Mouse (Mus musculus): ENCODE measurements around the gene Iqck.

Gene Iqck

DNA sequence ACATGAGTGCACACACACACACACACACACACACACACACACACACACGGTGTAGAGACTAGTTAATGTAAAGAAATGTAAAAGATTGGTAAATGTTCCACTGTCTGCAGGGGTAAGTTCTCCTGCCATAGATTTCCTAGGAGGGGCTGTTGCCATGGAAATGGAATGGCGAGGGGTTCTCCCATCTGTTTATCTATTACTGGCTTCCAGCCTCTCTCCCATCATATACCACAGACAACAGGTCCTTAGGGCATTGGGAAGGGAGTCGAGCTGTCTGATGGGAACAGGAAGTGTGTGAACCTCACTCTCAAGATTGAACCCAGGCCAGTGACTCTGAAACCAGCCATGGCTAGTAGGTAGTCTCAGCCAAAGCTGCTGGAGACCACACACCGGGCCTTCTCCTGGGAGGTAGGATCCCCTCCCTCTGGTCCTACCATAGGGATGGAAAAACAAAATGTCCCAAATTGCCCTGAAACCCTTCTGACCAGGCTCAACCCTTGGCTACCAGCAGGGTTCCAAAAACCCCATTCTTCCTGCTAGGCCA lies 135.9 kb downstream of the Iqck start:
- DNase-seq: no peak

DNA sequence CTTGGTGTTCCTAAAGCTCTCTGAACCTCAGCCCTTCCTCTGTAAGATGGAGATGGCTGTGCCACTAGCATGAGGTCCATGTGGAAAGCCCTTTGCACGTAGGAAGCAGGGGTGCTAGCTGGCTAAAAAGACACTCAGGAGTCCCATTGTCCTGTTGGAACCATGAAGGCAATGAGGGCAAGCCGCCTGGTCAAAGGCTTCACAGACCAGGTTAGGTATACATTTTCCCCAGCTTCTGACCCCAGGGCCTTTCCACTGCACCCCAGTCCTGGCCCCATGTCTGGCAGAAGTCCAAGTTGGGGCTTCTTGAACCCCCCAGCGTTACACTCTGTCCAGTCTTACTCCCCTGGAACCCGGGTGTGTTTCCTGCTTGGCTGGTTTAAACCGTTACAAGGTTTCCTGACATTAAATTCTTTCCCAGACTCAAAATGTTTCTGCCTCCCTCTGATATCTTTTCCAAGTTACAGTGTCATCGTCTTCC lies 136.6 kb downstream of the Iqck start:
- DNase-seq: peak in 1 of 2 experiments; percentile 42

DNA sequence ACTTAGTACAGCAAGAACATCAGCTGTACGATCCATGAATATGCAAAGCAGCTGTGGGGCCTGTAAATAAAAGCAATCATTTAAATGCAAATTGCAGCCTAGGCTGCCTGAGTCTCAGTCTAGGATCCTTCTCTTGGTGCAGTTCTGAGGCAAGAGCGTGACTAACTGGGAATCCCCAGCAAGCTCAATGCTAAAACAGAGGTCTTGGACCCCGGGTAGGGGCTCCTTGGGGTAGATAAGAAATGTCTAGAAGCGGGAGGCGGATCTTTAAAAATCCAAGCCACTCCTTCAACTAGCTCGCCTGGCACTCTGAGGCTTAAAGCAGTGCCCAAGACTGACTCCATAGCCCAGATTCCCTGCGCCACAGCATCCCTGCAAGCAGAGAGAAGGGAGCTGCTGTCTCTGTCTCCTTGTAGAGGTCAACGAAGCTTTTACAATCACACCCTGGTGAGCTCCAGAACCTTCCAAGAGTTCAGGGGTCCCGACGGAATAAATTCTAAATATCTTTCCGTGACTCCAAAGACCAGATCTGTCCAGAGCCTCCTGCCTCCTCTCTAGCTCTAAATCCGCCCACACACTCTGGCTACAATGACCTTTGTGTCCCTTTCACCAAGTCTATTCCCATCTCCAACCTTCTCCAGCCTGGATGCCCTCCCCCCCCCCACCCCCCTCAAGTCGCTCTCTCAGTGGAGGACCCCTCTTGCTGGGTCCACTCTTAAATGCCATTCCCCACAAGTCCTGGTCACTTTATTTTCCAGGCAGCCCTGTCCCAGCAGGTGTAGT lies 137.3 kb downstream of the Iqck start:
- peak in 1 of 2 experiments; percentile 58 for DNase-seq

DNA sequence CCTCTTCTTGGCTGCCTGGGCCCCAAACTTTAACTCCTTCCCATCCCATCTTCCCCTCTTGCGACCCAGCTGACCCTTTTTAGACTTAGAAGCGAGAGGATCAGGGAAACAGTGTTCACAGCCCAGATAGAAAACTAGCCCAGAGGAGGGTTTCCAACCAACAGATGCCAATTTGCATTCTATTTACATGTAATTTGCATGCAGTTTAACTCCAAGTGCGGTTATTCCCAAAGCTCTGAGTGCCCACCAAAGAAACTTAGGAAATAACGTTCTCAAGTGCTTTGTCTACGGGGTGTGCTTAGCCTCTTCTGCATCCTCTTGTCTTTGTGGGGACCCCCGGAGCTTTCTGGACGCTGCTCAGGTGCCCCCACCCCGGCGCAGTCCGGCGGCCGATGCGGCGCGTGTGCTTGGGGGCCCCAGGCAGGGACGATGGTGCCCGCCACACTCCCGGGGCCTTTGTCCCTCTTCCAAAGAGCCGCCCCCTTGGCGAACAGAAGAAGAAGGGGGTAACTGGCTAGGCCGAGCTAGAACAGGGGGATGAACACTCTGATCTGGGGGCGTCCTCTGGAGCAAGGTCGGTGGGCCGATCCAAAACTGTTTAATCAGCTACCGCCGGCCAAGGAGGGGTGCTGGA lies 138.2 kb downstream of the Iqck start:
- peak; percentile 56 to 63 for DNase-seq

- DNase-seq: peak; percentile 46 to 63
Observed at GRCm38 (mm10) chr7:118994231-118994842, 138.8 kb downstream of the Iqck start.

DNA sequence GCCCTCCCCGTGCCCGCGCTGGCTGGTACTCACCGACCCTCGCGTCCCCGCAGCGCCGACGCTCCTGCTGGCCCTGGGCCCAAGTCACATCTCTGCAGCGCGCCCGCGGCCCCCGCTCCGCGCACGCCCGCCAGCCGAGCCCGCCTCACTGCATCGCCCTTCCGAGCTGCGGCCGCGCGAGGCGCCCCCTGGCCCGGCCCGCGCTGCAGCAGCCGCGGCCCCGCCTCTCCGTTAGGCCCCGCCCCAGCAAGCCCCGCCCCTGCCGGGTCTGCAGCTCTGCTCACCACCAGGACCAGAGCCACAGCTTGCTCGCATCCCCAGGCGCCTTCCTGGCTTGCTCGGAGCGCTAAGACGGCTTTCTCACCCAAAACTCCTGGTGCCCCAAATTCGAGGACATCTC lies 139.5 kb downstream of the Iqck start, which contains the start of gene Gprc5b:
TSS of gene Gprc5b (minus strand) at position 205 of the 400 bp plus-strand sequence.
- DNase-seq: peak; percentile 88 to 93

GRCm38 (mm10) chr7:118995671-118996070 lies 140.1 kb downstream of the Iqck start:
- peak; percentile 34 to 57 for DNase-seq

DNA sequence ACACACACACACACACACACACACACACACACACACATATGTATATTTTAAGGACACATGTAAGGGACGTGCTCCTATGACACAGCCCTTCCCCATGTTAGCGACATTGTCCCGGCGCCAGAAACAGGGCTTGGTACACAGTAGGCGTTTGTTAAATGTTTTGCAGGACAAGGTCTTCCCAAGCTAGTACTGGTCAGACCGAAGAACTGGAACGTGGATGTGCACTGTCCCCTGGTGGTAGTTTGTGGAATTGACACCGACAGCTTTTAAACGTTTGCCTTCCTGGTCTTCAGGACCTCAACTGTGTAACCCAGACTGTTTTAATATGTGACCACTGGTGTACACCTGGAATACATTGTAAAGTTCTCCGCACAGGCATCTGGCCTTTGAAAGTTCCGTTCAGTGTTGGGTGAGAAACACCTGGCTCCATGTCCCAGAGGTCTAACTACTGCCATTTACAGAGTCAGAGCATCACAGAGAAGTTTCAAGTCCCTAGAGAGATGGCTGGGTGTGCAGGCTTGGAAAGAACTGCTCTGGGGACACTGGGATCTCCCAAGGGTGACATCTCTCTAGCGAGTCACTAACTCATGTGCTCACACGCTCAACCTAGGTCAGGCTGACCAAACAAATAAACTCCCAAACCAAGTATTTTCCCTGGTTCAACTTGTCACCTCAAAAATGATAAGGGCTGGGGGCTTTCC lies 140.7 kb downstream of the Iqck start:
- DNase-seq: peak; percentile 94 to 95

GRCm38 (mm10) chr7:118999857-119000256 lies 144.3 kb downstream of the Iqck start:
- DNase-seq: no peak

DNA sequence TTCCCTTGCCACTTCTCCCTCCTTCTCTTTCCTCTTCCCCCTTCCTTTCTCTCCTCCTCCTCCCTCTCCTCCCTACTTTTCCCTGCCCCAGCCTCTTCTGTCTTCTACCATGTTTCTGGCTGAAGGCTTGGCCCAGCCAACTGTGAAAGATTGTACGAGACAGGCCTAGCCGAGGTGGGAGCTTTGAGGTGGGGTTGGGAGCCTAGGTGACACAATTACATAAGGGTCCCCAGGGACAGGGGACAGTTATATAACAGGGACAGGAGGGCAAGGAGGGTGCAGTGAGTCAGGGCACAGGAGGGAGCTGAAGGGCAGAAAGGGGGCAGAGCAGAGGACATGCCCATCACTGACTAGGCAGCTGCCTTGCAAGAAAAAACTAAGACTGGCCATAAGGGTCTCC lies 146.4 kb downstream of the Iqck start:
- no peak for DNase-seq

DNA sequence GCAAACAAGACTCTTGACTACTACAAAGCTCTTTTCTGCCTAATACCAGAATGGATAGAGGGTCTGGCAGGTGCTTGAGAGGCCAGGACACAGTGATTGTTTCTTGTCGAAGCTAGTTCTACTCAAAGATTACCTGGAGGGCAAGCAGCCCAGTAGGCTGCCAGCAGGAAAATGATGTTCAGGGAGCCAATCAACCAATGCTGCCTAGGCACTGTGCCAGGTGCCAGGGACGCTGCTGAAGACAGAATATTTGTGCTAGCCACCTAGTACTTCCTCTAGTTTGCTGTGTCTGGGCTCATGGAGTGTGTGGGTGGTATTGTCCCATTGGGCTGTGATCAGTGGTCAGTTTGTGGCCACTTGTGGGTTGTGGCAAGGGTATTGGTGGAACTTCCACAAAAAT lies 146.9 kb downstream of the Iqck start:
- DNase-seq: peak; percentile 18 to 43

- DNase-seq: peak; percentile 89 to 94
Observed at GRCm38 (mm10) chr7:119010854-119011529, 155.4 kb downstream of the Iqck start.

DNA sequence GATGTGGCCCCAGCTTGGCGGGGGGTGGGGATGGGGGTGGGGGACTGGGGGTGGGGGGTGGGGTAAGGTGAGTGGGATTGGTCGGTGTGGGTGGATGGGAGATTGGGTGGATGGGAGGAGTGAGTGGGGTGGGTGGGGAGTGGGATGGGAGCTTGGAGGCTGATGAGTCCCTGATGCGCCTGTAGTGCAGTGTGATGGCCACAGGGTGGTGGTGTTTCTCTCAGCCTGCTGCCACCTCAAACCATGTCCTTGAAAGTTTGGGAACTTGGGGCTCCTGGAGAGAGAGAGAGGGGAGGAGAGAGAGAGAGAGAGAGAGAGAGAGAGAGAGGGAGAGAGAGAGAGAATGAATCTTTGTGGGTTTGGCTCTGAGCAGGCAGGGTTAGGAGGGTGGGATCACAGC lies 160.2 kb downstream of the Iqck start:
- peak; percentile 69 to 79 for DNase-seq

- peak; percentile 84 to 92 for DNase-seq
Observed at GRCm38 (mm10) chr7:119019537-119019936, 164.0 kb downstream of the Iqck start.

Measured in cerebellum, postnatal 14 days (tissue).